Mouse (Mus musculus) CH12.LX (cell line): ENCODE measurements around the gene Mettl21e.

Source experiments
- CHD2 ChIP-seq: IDR thresholded peaks from 2 replicates; pipeline ENCODE4 v1.6.1; 2011; ENCODE audit warnings: low read length, improper control_type of control experiment
- CTCF ChIP-seq, 2 experiments: IDR thresholded peaks in 1 of 2; conservative IDR thresholded peaks in 1 of 2; 2 replicates each; pipeline ENCODE4 v1.5.1; 2011 to 2012; ENCODE audit warnings: low read depth in 2 of 2, low read length in 2 of 2, improper control_type of control experiment in 1 of 2, inconsistent platforms in 1 of 2, mild to moderate bottlenecking in 1 of 2, moderate library complexity in 1 of 2
- E2F4 ChIP-seq: IDR thresholded peaks from 2 replicates; pipeline ENCODE4 v1.6.1; 2011; ENCODE audit warnings: low read depth, low read length, improper control_type of control experiment; ENCODE audit not compliant: insufficient replicate concordance
- ETS1 ChIP-seq: conservative IDR thresholded peaks from 2 replicates; pipeline ENCODE4 v1.6.1; 2012; ENCODE audit warnings: low read depth, mild to moderate bottlenecking, inconsistent platforms, low read length, improper control_type of control experiment, moderate library complexity
- JUND ChIP-seq: conservative IDR thresholded peaks from 2 replicates; pipeline ENCODE4 v1.6.1; 2011; ENCODE audit warnings: low read depth, low read length, improper control_type of control experiment
- KAT2A ChIP-seq: IDR thresholded peaks from 2 replicates; pipeline ENCODE4 v1.6.1; 2012; ENCODE audit warnings: low read length, improper control_type of control experiment, inconsistent platforms; ENCODE audit not compliant: insufficient replicate concordance
- MAFK ChIP-seq: IDR thresholded peaks from 2 replicates; pipeline ENCODE4 v1.6.1; 2011; ENCODE audit warnings: low read length, improper control_type of control experiment; ENCODE audit not compliant: insufficient replicate concordance
- NRF1 ChIP-seq: IDR thresholded peaks from 2 replicates; pipeline ENCODE4 v1.6.1; 2014; ENCODE audit warnings: low read depth, mild to moderate bottlenecking, inconsistent platforms, low read length, improper control_type of control experiment, moderate library complexity
- POLR2A ChIP-seq: IDR thresholded peaks from 2 replicates; pipeline ENCODE4 v1.6.1; 2011; ENCODE audit warnings: low read depth, mild to moderate bottlenecking, improper control_type of control experiment, low read length
- POLR2AphosphoS2 ChIP-seq: IDR thresholded peaks from 2 replicates; pipeline ENCODE4 v1.6.1; 2011; ENCODE audit warnings: low read depth, low read length, improper control_type of control experiment
- TCF12 ChIP-seq: IDR thresholded peaks from 2 replicates; pipeline ENCODE4 v1.6.1; 2014; ENCODE audit warnings: low read depth, mild to moderate bottlenecking, inconsistent platforms, low read length, improper control_type of control experiment
- USF2 ChIP-seq: conservative IDR thresholded peaks from 2 replicates; pipeline ENCODE4 v1.6.1; 2011; ENCODE audit warnings: low read depth, low read length, improper control_type of control experiment

DNA sequence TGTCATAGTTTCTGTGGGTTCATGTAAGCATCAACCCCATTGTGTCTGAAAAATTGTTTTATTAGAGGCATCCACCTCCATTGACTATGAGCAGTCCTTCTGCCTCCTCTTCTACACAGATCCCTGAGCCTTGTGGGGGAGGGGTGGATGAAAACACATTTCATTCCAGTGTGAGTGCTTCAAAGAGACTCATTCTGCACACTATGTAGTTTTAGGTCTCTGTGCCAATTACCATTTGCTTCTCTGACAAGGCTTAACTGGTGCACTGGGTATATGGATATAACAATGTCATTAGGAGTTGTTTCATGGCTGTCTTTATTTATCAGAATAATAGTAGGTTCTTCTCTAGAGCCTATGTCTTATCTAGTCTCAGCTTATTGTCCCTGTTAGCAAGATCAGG, 32.4 kb downstream of the Mettl21e start:
- TF ChIP-seq CTCF (conservative IDR thresholded peaks at IDR 0.05 in 1 of 2, IDR thresholded peaks at IDR 0.05 in 1 of 2; ENCODE audit: low read depth in 2 of 2, low read length in 2 of 2) (no peak), JUND (no peak), NRF1 (no peak), MAFK (no peak), POLR2AphosphoS2 (no peak), E2F4 (no peak), USF2 (no peak), TCF12 (no peak), KAT2A (no peak), ETS1 (no peak), POLR2A (no peak), CHD2 (no peak)
